Mouse (Mus musculus) small intestine, adult 2 months (tissue): ENCODE data around the gene Slc35a2. TPM values are rescaled to one million over a fixed set of nuclear protein-coding genes. Genes with fewer than 3 reads are reported as not detected.
"Not testable (repeated sequence)": the region's sequence is repeated elsewhere in the genome, so short reads cannot be mapped to it uniquely, and the experiment has no call there.

ENCODE experiments used
- H3K27ac ChIP-seq: fragments of 200-500 bp; 2 replicates; pipeline ENCODE4 v1.5.1; 2012; ENCODE audit warnings: low read depth, low read length, control low read depth, inconsistent platforms; ENCODE audit not compliant: insufficient read depth
- H3K27me3 ChIP-seq: fragments of 200-500 bp; 2 replicates; pipeline ENCODE4 v1.6.1; 2012; ENCODE audit warnings: mild to moderate bottlenecking, moderate library complexity, low read length, inconsistent platforms; ENCODE audit not compliant: control insufficient read depth, insufficient read depth
- H3K36me3 ChIP-seq: fragments of 200-500 bp; 2 replicates; pipeline ENCODE4 v1.6.1; 2012; ENCODE audit warnings: mild to moderate bottlenecking, low read length, control low read depth, inconsistent platforms; ENCODE audit not compliant: control insufficient read depth, insufficient read depth
- H3K4me1 ChIP-seq: fragments of 200-500 bp; 2 replicates; pipeline ENCODE4 v1.6.1; 2012; ENCODE audit warnings: low read length, inconsistent platforms, mixed read lengths; ENCODE audit not compliant: control insufficient read depth, insufficient read depth, insufficient read length
- H3K4me3 ChIP-seq: fragments of 200-500 bp; 2 replicates; pipeline ENCODE4 v1.5.1; 2012; ENCODE audit warnings: low read depth, mild to moderate bottlenecking, control low read depth, inconsistent platforms, low read length, moderate library complexity
- CTCF ChIP-seq: fragments of 200-500 bp; IDR thresholded peaks from 2 replicates; pipeline ENCODE4 v1.5.1; 2012; ENCODE audit warnings: low read depth, mild to moderate bottlenecking, control low read depth, inconsistent platforms, low read length, moderate library complexity, mixed read lengths; ENCODE audit not compliant: insufficient replicate concordance, insufficient read length; ENCODE audit errors: extremely low read depth
- POLR2A ChIP-seq: fragments of 200-500 bp; IDR thresholded peaks from 2 replicates; pipeline ENCODE4 v1.6.1; 2012; ENCODE audit warnings: low read depth, mild to moderate bottlenecking, control low read depth, inconsistent platforms, low read length, moderate library complexity
- WGBS: fragments of 180-500 bp; shearing (Covaris S2); methylation state at CpG from one replicate; pipeline ENCODE4 v1.1.7; 2018; 5-methylcytosine and 5-hydroxymethylcytosine counted together
- polyA plus RNA-seq: library from polyadenylated mRNA; depleted of rRNA; stranded (reverse); fragments of >200 nt; gene quantifications from 2 replicates; pipeline ENCODE4 v1.2.3, GENCODE M21; 2012

The Slc35a2 gene
- polyA plus RNA-seq, 1 experiment: 99.6 TPM

GRCm38 (mm10) chrX:7907735-7908134 lies 23.9 kb downstream of the Slc35a2 start, which contains the start of gene Gm10491:
Gene Gm10491 (minus strand): TSS chrX:7907835.
- Histone ChIP-seq H3K27me3 (no peaks in the 10 kb centered on the region), H3K4me3 (no peak within 1 kb of the TSS), H3K36me3 (peaks cover 5% of the 10 kb centered on the region; the same call in 1 of the 2 replicates), H3K27ac (no peak within 1 kb of the TSS), H3K4me1 (no peaks in the 10 kb centered on the region)
- WGBS: 88% methylated on average over 5 of the region's 5 CpGs
- TF ChIP-seq POLR2A (no peak), CTCF (no peak)

- H3K36me3 ChIP-seq, H3K27ac ChIP-seq, H3K27me3 ChIP-seq, H3K4me1 ChIP-seq, H3K4me3 ChIP-seq: not testable (repeated sequence)
- WGBS: 82% methylated on average over 4 of the region's 4 CpGs
Observed at GRCm38 (mm10) chrX:7909242-7909641, 25.4 kb downstream of the Slc35a2 start, which contains the start of gene Gm10490. Gene Gm10490 (plus strand): TSS chrX:7909542.

GRCm38 (mm10) chrX:7910473-7910872 lies 26.6 kb downstream of the Slc35a2 start:
- H3K27ac ChIP-seq: no peak overlapping the region
- TF ChIP-seq POLR2A: no peak
- no peaks in the 10 kb centered on the region for H3K27me3 ChIP-seq
- H3K4me1 ChIP-seq: no peaks in the 10 kb centered on the region
- no peak overlapping the region for H3K4me3 ChIP-seq
- peaks cover 3% of the 10 kb centered on the region; the same call in 1 of the 2 replicates for H3K36me3 ChIP-seq
- 34% methylated on average over 6 of the region's 6 CpGs for WGBS

- not testable (repeated sequence) for H3K36me3 ChIP-seq, H3K4me1 ChIP-seq, H3K27ac ChIP-seq, H3K4me3 ChIP-seq, H3K27me3 ChIP-seq
- WGBS: 16% methylated on average over 3 of the region's 3 CpGs
Observed at GRCm38 (mm10) chrX:7915669-7916068, 31.8 kb downstream of the Slc35a2 start.

GRCm38 (mm10) chrX:7917960-7918359 lies 34.1 kb downstream of the Slc35a2 start:
- not testable (repeated sequence) for H3K4me3 ChIP-seq

GRCm38 (mm10) chrX:7919601-7920383 lies 36.0 kb downstream of the Slc35a2 start, which contains the start of gene Pcsk1n:
Gene Pcsk1n (plus strand): TSS chrX:7919822.
- WGBS: 19% methylated on average over 36 of the region's 40 CpGs
- Histone ChIP-seq H3K36me3 (no peaks in the 10 kb centered on the region), H3K4me3 (no peak within 1 kb of the TSS), H3K4me1 (peaks cover 4% of the 10 kb centered on the region; the same call in 1 of the 2 replicates), H3K27ac (no peak within 1 kb of the TSS), H3K27me3 (peaks cover 22% of the 10 kb centered on the region)
- TF ChIP-seq POLR2A (no peak), CTCF (no peak)

More at GRCm38 (mm10) chrX:7917960-7918359, 34.1 kb downstream of the Slc35a2 start:
- H3K27ac ChIP-seq, H3K4me1 ChIP-seq, H3K36me3 ChIP-seq: not testable (repeated sequence)
- 72% methylated on average over 6 of the region's 6 CpGs for WGBS
- H3K27me3 ChIP-seq: peaks cover 18% of the 10 kb centered on the region; the same call in 1 of the 2 replicates

GRCm38 (mm10) chrX:7922032-7922431 lies 38.2 kb downstream of the Slc35a2 start:
- WGBS: 10% methylated on average over 47 of the region's 48 CpGs
- Histone ChIP-seq H3K27ac (no peak overlapping the region), H3K27me3 (peaks cover 22% of the 10 kb centered on the region), H3K4me3 (peak overlapping the region; percentile 43), H3K4me1 (peaks cover 4% of the 10 kb centered on the region; the same call in 1 of the 2 replicates), H3K36me3 (no peaks in the 10 kb centered on the region)
- TF ChIP-seq POLR2A: no peak
- no peak for TF ChIP-seq CTCF

GRCm38 (mm10) chrX:7926266-7926665 lies 42.4 kb downstream of the Slc35a2 start:
- no peak for TF ChIP-seq POLR2A
- TF ChIP-seq CTCF: no peak
- Histone ChIP-seq H3K4me1 (peaks cover 4% of the 10 kb centered on the region; the same call in 1 of the 2 replicates), H3K27me3 (peaks cover 32% of the 10 kb centered on the region)

More at GRCm38 (mm10) chrX:7926266-7926665, 42.4 kb downstream of the Slc35a2 start:
- H3K27ac ChIP-seq: no peak overlapping the region
- no peaks in the 10 kb centered on the region for H3K36me3 ChIP-seq
- WGBS: 83% methylated on average over 6 of the region's 6 CpGs
- H3K4me3 ChIP-seq: no peak overlapping the region
